Mouse (Mus musculus) retina, embryonic 14.5 days (tissue): ENCODE measurements around the gene Trp53.
"Not testable (repeated sequence)": the region's sequence is repeated elsewhere in the genome, so short reads cannot be mapped to it uniquely, and the experiment has no call there.

Source experiments
- DNase-seq: peaks from one replicate; pipeline ENCODE4 v3.0.0-alpha.2; 2015; ENCODE audit warnings: low spot score

The Trp53 gene

GRCm38 (mm10) chr11:69580091-69580514, at the start of gene Trp53, which contains the start of gene Wrap53:
TSS of gene Trp53 (plus strand) at chr11:69580359.
TSS of gene Wrap53 (minus strand) at chr11:69580255.
- peak; percentile 94 for DNase-seq

GRCm38 (mm10) chr11:69530755-69531154, 49.4 kb upstream of the Trp53 start:
- DNase-seq: not testable (repeated sequence)

GRCm38 (mm10) chr11:69532480-69533150, 47.5 kb upstream of the Trp53 start:
- DNase-seq: no peak

GRCm38 (mm10) chr11:69534990-69535389, 45.2 kb upstream of the Trp53 start:
- DNase-seq: no peak

GRCm38 (mm10) chr11:69540700-69541099, 39.5 kb upstream of the Trp53 start:
- no peak for DNase-seq

- not testable (repeated sequence) for DNase-seq
Measured at GRCm38 (mm10) chr11:69541741-69542140, 38.4 kb upstream of the Trp53 start.

GRCm38 (mm10) chr11:69543598-69543997, 36.6 kb upstream of the Trp53 start:
- DNase-seq: no peak

GRCm38 (mm10) chr11:69545957-69546356, 34.2 kb upstream of the Trp53 start:
- DNase-seq: peak; percentile 60

- DNase-seq: peak; percentile 90
Measured at GRCm38 (mm10) chr11:69546423-69547053, 33.6 kb upstream of the Trp53 start.

- DNase-seq: peak; percentile 79
Measured at GRCm38 (mm10) chr11:69547071-69547470, 33.1 kb upstream of the Trp53 start.

GRCm38 (mm10) chr11:69549060-69549656, 31.0 kb upstream of the Trp53 start, which contains the start of gene Dnah2:
TSS of gene Dnah2 (minus strand) at chr11:69549110.
- DNase-seq: no peak

GRCm38 (mm10) chr11:69551310-69551709, 28.8 kb upstream of the Trp53 start:
- no peak for DNase-seq

GRCm38 (mm10) chr11:69552622-69553340, 27.4 kb upstream of the Trp53 start:
- DNase-seq: peak; percentile 89

- no peak for DNase-seq
Measured at GRCm38 (mm10) chr11:69553341-69553721, 26.8 kb upstream of the Trp53 start.

- DNase-seq: no peak
Measured at GRCm38 (mm10) chr11:69554539-69555140, 25.5 kb upstream of the Trp53 start.

GRCm38 (mm10) chr11:69557381-69557958, 22.7 kb upstream of the Trp53 start:
- DNase-seq: peak; percentile 76

- no peak for DNase-seq
Measured at GRCm38 (mm10) chr11:69558756-69559155, 21.4 kb upstream of the Trp53 start.

- no peak for DNase-seq
Measured at GRCm38 (mm10) chr11:69559183-69559582, 21.0 kb upstream of the Trp53 start.

GRCm38 (mm10) chr11:69559851-69560765, 20.1 kb upstream of the Trp53 start, which contains the start of gene Efnb3:
TSS of gene Efnb3 (minus strand) at chr11:69560205.
- DNase-seq: peak; percentile 79
